8 mouse cellular contexts compared by ENCODE assay signal in the genomic region with DNA sequence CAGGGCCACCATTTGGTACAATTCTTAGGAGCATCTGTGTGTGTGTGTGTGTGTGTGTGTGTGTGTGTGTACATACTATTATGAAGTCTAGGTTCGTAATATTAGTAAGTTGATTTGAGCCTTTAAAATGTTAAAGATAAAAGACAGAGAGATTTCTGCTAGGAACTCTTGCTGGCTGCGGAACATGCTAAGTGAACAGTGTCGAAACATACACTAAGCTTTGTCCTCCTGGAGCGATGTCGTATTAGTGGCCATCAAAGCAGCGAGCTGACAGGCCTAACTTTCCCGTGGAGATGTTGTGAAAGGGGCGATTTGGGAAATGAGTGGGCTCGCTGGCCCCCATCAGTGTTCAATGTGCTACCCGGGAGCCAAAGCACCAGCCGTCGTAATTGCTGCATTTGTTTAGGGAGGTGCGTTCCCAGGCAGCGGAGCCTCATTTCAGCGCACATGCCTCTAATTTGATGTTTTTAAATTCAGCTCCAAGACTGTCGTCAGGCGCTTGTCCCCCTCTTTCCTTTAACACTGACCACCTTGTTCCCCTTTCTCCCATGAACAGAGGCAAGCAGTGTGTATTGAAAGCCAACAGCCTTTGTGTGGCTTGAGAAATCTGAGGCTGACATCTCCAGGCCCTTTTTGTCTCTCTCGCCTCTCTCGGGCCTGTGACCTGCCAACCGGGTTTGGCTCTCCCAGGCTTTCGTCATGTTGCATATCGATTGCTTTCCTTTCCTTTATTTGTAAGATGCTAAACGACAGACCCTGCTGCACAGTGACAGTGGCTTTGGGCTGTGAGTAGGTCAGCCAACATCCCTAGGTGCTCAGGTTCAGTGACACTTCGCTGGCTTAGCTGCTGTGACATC.
A peak's percentile ranks its signal among the peaks of the same experiment; 100 is the strongest.
DNase-seq lines count a peak whose midpoint lies in the region; ATAC-seq and TF ChIP-seq lines count a peak whose summit lies in the region.

No protein-coding gene starts in this region.

- peak overlapping the region; percentile 11 for H3K4me2 ChIP-seq in midbrain, embryonic 15.5 days
- no peak overlapping the region for H3K4me2 ChIP-seq in stomach, postnatal 0 days (replicated peaks; ENCODE audit: low read depth)

- no peaks in the 10 kb centered on the region for H3K9me3 ChIP-seq in midbrain, embryonic 15.5 days
- no peaks in the 10 kb centered on the region for H3K9me3 ChIP-seq in stomach, postnatal 0 days (ENCODE audit: control insufficient read depth, low read length)

- 0 out of 2 replicates have a peak, but pooled peaks have one; percentile 38 for ATAC-seq in frontal cortex, adult (ENCODE audit: low TSS enrichment)
- peak; percentile 64 for ATAC-seq in midbrain, embryonic 15.5 days (replicated peaks)
- no peak for ATAC-seq in stomach, postnatal 0 days (ENCODE audit: low FRiP score, low TSS enrichment)

- WGBS in midbrain, embryonic 15.5 days: 16% methylated on average over 24 of the region's 24 CpGs
- WGBS in stomach, postnatal 0 days: 79% methylated on average over 24 of the region's 24 CpGs

- DNase-seq in embryo, embryonic 10.5 days (ENCODE audit: low spot score): peak; percentile 57
- peak; percentile 30 to 46 for DNase-seq in left cerebral cortex, postnatal 10 days (ENCODE audit: extremely low spot score in 1 of 2, low spot score in 2 of 2)
- no peak for DNase-seq in adrenal gland, postnatal 25 days
- no peak for DNase-seq in kidney, postnatal 4 days
- no peak for DNase-seq in stomach, postnatal 0 days (ENCODE audit: low spot score)
- no peak for DNase-seq in kidney, adult 8-10 months

- TF ChIP-seq EP300 in stomach, postnatal 0 days (optimal IDR thresholded peaks at IDR 0.05): no peak

- H3K27ac ChIP-seq in midbrain, embryonic 15.5 days: peak overlapping the region; percentile 74
- no peak overlapping the region for H3K27ac ChIP-seq in stomach, postnatal 0 days (replicated peaks)

- no peaks in the 10 kb centered on the region for H3K27me3 ChIP-seq in midbrain, embryonic 15.5 days (replicated peaks)
- H3K27me3 ChIP-seq in stomach, postnatal 0 days (ENCODE audit: control insufficient read depth, insufficient read depth, low read length): no peaks in the 10 kb centered on the region

- no peaks in the 10 kb centered on the region for H3K36me3 ChIP-seq in midbrain, embryonic 15.5 days (replicated peaks)
- no peaks in the 10 kb centered on the region for H3K36me3 ChIP-seq in stomach, postnatal 0 days (ENCODE audit: control insufficient read depth, insufficient read depth, low read length)

- peaks cover 22% of the 10 kb centered on the region for H3K4me1 ChIP-seq in midbrain, embryonic 15.5 days
- no peaks in the 10 kb centered on the region for H3K4me1 ChIP-seq in stomach, postnatal 0 days (replicated peaks; ENCODE audit: control insufficient read depth, insufficient read depth)

- H3K4me3 ChIP-seq in midbrain, embryonic 15.5 days: no peak overlapping the region
- no peak overlapping the region for H3K4me3 ChIP-seq in stomach, postnatal 0 days (ENCODE audit: low read depth, low read length)

- H3K9ac ChIP-seq in midbrain, embryonic 15.5 days: 0 out of 2 replicates have a peak overlapping the region, but pooled peaks have one; percentile 0
- no peak overlapping the region for H3K9ac ChIP-seq in stomach, postnatal 0 days (ENCODE audit: low read length)

- no peak for TF ChIP-seq CTCF in stomach, postnatal 0 days (IDR thresholded peaks at IDR 0.05; ENCODE audit: low read depth)

- intact Hi-C loops in left cerebral cortex, postnatal 10 days (cut with DNase I): no loop called here

Comparison
In these comparisons a context has a peak if more than half of its experiments do, and no peak if none do; other contexts are left out.
1. DNase-seq: peak in embryo, embryonic 10.5 days (single experiment) and left cerebral cortex, postnatal 10 days (2 of 2); none in adrenal gland, postnatal 25 days (single experiment), kidney, postnatal 4 days (0 of 2), stomach, postnatal 0 days (single experiment) and kidney, adult 8-10 months (0 of 2).